Mouse (Mus musculus) kidney, embryonic 16.5 days (tissue): ENCODE results near the gene Pitpnm2. TPM values are rescaled to one million over a fixed set of nuclear protein-coding genes. Genes with fewer than 3 reads are reported as not detected.

ENCODE experiments used
- ATAC-seq: fragments of 200-750 bp; cut with Nextera tagmentation; 2 replicates; pipeline ENCODE4 v1.8.0; 2017; ENCODE audit warnings: moderate TSS enrichment; ENCODE audit not compliant: low FRiP score, low TSS enrichment
- H3K27ac ChIP-seq: fragments of 300-500 bp; sonication (generic); 2 replicates; pipeline ENCODE4 v1.5.1; 2014; ENCODE audit warnings: low read length
- H3K27me3 ChIP-seq: fragments of 300-500 bp; sonication (generic); 2 replicates; pipeline ENCODE4 v1.6.1; 2014; ENCODE audit warnings: low read length, control low read depth, mixed read lengths; ENCODE audit not compliant: insufficient read depth
- H3K36me3 ChIP-seq: fragments of 300-500 bp; sonication (generic); 2 replicates; pipeline ENCODE4 v1.6.1; 2014; ENCODE audit warnings: low read length, control low read depth, mixed read lengths; ENCODE audit not compliant: insufficient read depth
- H3K4me1 ChIP-seq: fragments of 300-500 bp; sonication (generic); 2 replicates; pipeline ENCODE4 v1.6.1; 2014; ENCODE audit warnings: low read length, control low read depth, mixed read lengths; ENCODE audit not compliant: insufficient read depth
- H3K4me2 ChIP-seq: fragments of 300-500 bp; sonication (generic); replicated peaks from 2 replicates; pipeline ENCODE4 v1.6.1; 2014; ENCODE audit warnings: low read depth, low read length
- H3K4me3 ChIP-seq: fragments of 300-500 bp; sonication (generic); 2 replicates; pipeline ENCODE4 v1.5.1; 2014; ENCODE audit warnings: mild to moderate bottlenecking, low read length
- H3K9ac ChIP-seq: fragments of 300-500 bp; sonication (generic); replicated peaks from 2 replicates; pipeline ENCODE4 v1.6.1; 2014; ENCODE audit warnings: low read length
- H3K9me3 ChIP-seq: fragments of 300-500 bp; sonication (generic); 2 replicates; pipeline ENCODE4 v1.6.1; 2016; ENCODE audit warnings: low read length, control low read depth
- WGBS: fragments of 180-500 bp; shearing (Covaris S2); extraction: QIAGEN DNeasy Blood & Tissue Kit; methylation state at CpG from one replicate; pipeline ENCODE4 v1.1.7; 2014; 5-methylcytosine and 5-hydroxymethylcytosine counted together
- polyA plus RNA-seq: library from polyadenylated mRNA; unstranded; fragments of >200 nt; fragmentation: Nextera tagmentation; extraction: Ambion mirVana; gene quantifications from 2 replicates; pipeline ENCODE4 v1.2.1, GENCODE M21; 2015

Gene Pitpnm2
- polyA plus RNA-seq, 1 experiment from 2014 or later, result 4.1 TPM

DNA sequence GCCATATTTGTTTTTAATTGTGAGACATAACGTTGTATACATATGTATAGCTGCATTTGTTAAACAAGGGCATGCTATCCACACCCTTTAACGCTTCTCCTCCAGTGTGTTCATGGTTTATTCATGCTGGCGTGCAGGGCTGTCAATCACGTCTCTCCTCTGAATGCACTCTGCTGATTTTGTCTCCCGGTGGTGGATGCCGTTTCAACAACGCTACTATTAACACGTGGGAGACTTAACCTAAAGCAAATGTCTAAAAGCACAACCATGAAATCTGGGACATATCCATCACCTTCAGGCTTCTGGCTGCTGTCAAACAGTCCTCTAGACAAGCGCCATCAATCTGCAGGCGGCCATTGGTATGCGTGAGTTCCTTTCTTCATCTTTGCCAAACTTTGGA is 20.1 kb upstream of the Pitpnm2 start:
- no peak for ATAC-seq
- Histone ChIP-seq H3K9me3 (no peaks in the 10 kb centered on the region), H3K4me1 (no peaks in the 10 kb centered on the region), H3K4me3 (no peak overlapping the region), H3K27me3 (no peaks in the 10 kb centered on the region), H3K9ac (no peak overlapping the region), H3K27ac (no peak overlapping the region), H3K4me2 (no peak overlapping the region), H3K36me3 (peaks cover 16% of the 10 kb centered on the region; the same call in 1 of the 2 replicates)
- WGBS, result 85% methylated on average over 11 of the region's 11 CpGs

DNA sequence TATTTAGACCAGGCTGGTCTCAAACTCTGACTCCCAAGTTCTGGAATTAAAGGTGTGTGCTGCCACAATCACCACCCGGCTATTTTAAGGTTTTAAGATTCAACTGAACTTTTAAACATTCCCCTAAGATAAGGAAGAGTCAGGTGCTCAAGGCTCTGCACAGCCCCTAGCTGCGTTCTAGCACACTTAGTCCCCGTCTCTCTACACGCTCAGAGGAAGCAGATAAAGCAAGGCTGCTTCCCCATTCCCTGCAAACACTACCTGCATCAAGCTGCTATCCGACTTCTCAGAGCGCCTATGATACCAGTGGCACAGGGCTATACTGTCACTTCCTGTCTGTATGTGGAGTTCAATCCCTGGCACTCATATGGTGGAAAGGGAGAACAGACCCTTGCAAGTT is 18.1 kb upstream of the Pitpnm2 start:
- H3K4me1 ChIP-seq, result no peaks in the 10 kb centered on the region
- no peak overlapping the region for H3K4me2 ChIP-seq
- no peaks in the 10 kb centered on the region for H3K9me3 ChIP-seq
- WGBS, result 87% methylated on average over 6 of the region's 6 CpGs
- no peaks in the 10 kb centered on the region for H3K27me3 ChIP-seq
- no peak overlapping the region for H3K27ac ChIP-seq
- H3K36me3 ChIP-seq, result peaks cover 24% of the 10 kb centered on the region; the same call in 1 of the 2 replicates
- ATAC-seq, result no peak
- no peak overlapping the region for H3K4me3 ChIP-seq
- no peak overlapping the region for H3K9ac ChIP-seq

DNA sequence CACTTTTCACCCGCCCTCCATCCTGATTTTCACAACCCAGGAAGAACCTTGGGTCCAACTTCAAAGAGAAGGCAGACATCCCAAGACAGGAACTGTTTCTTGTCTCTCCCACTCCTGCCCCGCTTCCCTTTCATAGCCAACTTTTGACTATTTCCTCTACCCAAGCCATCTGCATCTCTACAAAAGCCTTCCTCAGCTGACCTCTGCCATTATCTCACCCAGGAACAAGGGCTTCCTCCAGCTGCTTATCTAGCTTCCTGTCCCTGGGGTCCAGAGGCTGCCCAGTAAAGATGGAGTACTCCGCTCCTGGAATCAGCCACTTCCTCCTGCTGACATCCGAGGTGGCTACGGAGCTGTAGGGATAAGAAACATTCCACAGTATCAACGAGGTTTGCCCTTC is 17.3 kb upstream of the Pitpnm2 start:
- 75% methylated on average over 6 of the region's 6 CpGs for WGBS
- ATAC-seq, result no peak
- H3K4me1 ChIP-seq, result no peaks in the 10 kb centered on the region
- no peaks in the 10 kb centered on the region for H3K27me3 ChIP-seq
- H3K9ac ChIP-seq, result no peak overlapping the region
- peaks cover 24% of the 10 kb centered on the region; the same call in 1 of the 2 replicates for H3K36me3 ChIP-seq
- no peaks in the 10 kb centered on the region for H3K9me3 ChIP-seq
- H3K4me3 ChIP-seq, result no peak overlapping the region
- no peak overlapping the region for H3K27ac ChIP-seq
- H3K4me2 ChIP-seq, result no peak overlapping the region

DNA sequence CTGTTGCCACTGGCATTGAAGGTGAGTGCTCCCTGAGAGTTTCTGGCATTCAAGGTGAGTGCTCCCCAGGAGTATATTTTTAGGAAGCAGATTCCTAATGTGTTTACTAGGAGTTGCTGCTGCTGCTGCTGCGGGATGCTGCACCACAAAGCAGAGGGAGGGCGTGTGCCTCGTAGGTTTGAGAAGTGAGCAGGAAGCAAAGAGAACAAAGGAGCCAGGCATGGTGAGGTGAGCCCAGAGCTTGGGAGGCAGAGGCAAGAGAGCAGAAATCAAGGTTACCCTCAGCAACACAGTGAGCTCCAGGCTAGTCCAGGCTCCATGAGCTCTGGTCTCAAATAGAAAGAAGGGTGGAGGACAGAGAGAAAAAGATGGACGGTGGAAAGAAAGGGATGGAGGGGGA is 13.7 kb upstream of the Pitpnm2 start:
- Histone ChIP-seq H3K9me3 (peaks cover 3% of the 10 kb centered on the region; the same call in 1 of the 2 replicates), H3K9ac (no peak overlapping the region), H3K36me3 (peaks cover 24% of the 10 kb centered on the region), H3K4me2 (no peak overlapping the region), H3K4me1 (no peaks in the 10 kb centered on the region), H3K4me3 (no peak overlapping the region), H3K27ac (no peak overlapping the region), H3K27me3 (no peaks in the 10 kb centered on the region)
- ATAC-seq, result no peak
- WGBS, result 80% methylated on average over 4 of the region's 4 CpGs

DNA sequence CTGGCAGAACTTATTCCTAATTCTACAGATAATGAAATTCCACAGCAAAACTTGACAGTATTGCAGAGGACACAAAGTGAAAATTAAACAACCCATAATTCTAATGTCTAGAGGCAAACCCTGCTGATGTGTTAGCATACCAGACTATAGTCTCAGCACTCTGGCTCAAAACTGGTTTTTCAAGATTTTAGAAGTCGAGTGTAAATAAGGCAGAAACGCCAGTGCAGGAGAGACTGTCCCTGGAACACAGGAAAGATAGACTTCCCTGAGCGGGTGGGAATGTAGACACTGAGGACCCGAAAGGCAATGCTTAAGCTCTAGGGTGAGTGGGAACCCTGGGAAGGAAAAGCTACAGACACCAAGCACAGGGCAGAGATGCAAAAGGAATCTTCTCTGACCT is 12.5 kb upstream of the Pitpnm2 start:
- Histone ChIP-seq H3K4me3 (no peak overlapping the region), H3K9me3 (peaks cover 3% of the 10 kb centered on the region; the same call in 1 of the 2 replicates), H3K4me2 (no peak overlapping the region), H3K4me1 (no peaks in the 10 kb centered on the region), H3K27me3 (no peaks in the 10 kb centered on the region), H3K36me3 (peaks cover 32% of the 10 kb centered on the region), H3K9ac (no peak overlapping the region), H3K27ac (no peak overlapping the region)
- ATAC-seq, result no peak
- WGBS, result 81% methylated on average over 4 of the region's 4 CpGs

DNA sequence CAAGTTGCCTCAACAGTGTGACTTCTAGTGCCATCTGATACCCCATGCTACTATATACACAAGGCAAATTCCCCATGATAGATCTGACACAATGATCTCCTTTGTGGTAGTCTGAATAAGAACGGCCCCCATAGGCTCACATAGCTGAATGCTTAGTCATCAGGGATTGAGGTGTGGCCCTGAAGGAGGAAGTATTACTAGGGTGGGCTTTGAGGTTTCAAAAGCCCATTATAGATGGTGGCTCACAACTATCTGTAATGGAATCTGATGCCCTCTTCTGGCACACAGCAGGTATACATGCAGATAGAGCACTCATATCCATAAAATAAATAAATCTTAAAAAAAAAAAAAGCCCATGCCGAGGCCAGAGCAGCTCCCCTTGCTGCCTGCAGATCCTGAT is 9.6 kb upstream of the Pitpnm2 start:
- 64% methylated on average over 2 of the region's 2 CpGs for WGBS
- Histone ChIP-seq H3K4me2 (no peak overlapping the region), H3K27ac (no peak overlapping the region), H3K9ac (no peak overlapping the region), H3K9me3 (peaks cover 3% of the 10 kb centered on the region; the same call in 1 of the 2 replicates), H3K27me3 (no peaks in the 10 kb centered on the region), H3K4me1 (no peaks in the 10 kb centered on the region), H3K36me3 (peaks cover 34% of the 10 kb centered on the region), H3K4me3 (no peak overlapping the region)
- ATAC-seq, result no peak

DNA sequence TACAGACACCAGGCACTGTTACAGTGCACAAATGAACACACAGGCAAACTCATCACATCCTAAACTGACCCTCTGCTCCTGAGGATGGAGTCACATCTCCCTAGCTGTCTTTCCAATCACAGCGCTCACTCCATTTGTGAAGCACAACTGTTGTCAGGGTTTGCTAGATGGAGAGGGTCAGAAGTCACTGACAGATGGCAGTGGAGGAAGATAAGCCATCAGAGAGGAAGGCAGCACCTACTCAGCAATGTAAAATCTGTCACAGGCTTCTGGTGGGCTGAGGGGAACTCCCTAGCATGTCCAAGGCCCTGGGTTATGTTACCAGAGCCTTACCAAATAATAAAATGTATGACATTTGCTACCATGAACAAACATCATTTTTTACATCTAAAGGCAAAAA is 8.5 kb upstream of the Pitpnm2 start:
- H3K4me1 ChIP-seq, result no peaks in the 10 kb centered on the region
- peaks cover 36% of the 10 kb centered on the region for H3K36me3 ChIP-seq
- ATAC-seq, result no peak
- H3K4me3 ChIP-seq, result no peak overlapping the region
- no peak overlapping the region for H3K9ac ChIP-seq
- 86% methylated on average over 1 of the region's 1 CpGs for WGBS
- H3K27ac ChIP-seq, result no peak overlapping the region
- no peak overlapping the region for H3K4me2 ChIP-seq
- H3K9me3 ChIP-seq, result peaks cover 3% of the 10 kb centered on the region; the same call in 1 of the 2 replicates
- no peaks in the 10 kb centered on the region for H3K27me3 ChIP-seq

DNA sequence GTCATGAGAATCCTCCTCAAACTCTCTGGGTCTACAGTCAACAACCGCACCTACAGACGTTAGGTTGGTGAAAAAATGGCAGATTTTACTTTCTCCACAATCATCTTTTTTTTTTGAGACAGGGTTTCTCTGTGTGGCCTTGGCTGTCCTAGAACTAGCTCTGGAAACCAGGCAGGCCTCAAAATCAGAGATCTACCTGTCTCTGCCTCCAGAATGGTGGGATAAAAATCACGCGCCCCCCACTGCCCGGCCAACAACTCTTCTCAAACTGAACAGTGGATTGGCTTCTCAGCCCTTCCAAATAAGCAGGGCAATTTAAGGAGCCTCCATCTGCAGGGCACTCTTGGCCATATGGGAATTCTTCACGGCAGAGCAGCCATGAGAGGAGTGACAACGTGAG is 5.6 kb upstream of the Pitpnm2 start:
- Histone ChIP-seq H3K27me3 (no peaks in the 10 kb centered on the region), H3K4me1 (peaks cover 4% of the 10 kb centered on the region), H3K9me3 (peaks cover 3% of the 10 kb centered on the region; the same call in 1 of the 2 replicates), H3K27ac (no peak overlapping the region), H3K36me3 (peaks cover 36% of the 10 kb centered on the region), H3K9ac (no peak overlapping the region), H3K4me2 (no peak overlapping the region), H3K4me3 (no peak overlapping the region)
- ATAC-seq, result no peak
- 90% methylated on average over 7 of the region's 7 CpGs for WGBS

DNA sequence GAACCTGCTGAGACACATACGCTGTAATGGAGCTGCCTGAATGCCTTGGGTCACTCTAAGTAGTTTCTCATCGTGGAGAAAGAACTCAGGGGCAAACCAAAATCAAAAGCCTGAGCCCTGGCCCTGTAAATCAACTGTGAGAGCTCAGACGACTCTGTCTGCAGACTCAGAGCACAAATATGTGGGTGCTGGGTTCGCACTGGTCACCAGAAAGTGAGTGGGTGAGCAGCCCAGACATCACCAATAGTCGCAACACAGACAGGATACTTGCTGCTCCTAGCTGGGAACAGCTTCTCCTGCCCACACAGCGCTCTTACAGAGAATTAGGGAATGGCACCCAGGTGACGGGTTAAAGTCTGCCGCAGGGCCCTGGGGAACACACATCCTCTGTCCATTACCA is 4.0 kb upstream of the Pitpnm2 start:
- no peaks in the 10 kb centered on the region for H3K27me3 ChIP-seq
- no peak overlapping the region for H3K27ac ChIP-seq
- no peak overlapping the region for H3K4me3 ChIP-seq
- ATAC-seq, result no peak
- WGBS, result 79% methylated on average over 8 of the region's 8 CpGs
- peaks cover under 1% of the 10 kb centered on the region; the same call in 1 of the 2 replicates for H3K9me3 ChIP-seq
- H3K4me1 ChIP-seq, result peaks cover 8% of the 10 kb centered on the region
- no peak overlapping the region for H3K4me2 ChIP-seq
- H3K9ac ChIP-seq, result no peak overlapping the region
- peaks cover 25% of the 10 kb centered on the region for H3K36me3 ChIP-seq

DNA sequence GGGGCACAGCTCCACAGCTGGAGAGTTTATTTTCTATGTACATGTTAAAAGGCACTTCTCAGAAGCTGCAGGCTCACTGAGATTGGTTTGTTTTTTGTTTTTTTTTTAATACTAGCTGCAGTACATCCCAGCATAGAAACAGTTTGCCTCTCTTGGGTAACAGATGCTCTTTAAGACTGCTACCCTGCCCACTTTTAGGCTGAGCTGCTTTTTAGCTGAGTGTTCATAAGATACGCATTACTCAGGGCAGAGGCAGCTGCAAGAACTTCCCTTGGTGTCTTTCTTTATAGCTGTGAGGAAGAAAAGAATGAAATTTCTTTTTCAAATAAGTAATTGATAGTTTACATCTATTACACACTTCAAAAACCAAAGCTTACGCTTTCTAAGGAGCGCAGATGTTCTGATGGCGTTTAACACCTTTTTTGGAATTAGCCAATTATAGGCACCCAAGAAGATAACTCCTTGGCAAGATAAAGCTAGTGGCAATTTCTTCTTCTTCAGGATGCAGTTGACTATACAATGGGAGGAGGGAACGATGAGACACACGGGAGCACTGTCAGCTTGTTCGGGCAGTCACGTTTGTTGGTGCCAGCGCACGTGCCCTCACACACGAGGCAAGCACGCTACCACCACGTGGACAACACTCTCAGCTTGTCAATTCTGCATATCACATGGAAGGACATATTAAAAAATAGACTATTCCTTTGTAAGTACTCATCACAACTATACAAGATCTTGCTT is 3.2 kb upstream of the Pitpnm2 start:
- ATAC-seq, result no peak
- Histone ChIP-seq H3K27ac (no peak overlapping the region), H3K36me3 (peaks cover 20% of the 10 kb centered on the region), H3K4me2 (no peak overlapping the region), H3K4me1 (peaks cover 13% of the 10 kb centered on the region), H3K27me3 (no peaks in the 10 kb centered on the region), H3K9ac (no peak overlapping the region), H3K9me3 (no peaks in the 10 kb centered on the region), H3K4me3 (no peak overlapping the region)
- 91% methylated on average over 13 of the region's 13 CpGs for WGBS
